In the genomic region with DNA sequence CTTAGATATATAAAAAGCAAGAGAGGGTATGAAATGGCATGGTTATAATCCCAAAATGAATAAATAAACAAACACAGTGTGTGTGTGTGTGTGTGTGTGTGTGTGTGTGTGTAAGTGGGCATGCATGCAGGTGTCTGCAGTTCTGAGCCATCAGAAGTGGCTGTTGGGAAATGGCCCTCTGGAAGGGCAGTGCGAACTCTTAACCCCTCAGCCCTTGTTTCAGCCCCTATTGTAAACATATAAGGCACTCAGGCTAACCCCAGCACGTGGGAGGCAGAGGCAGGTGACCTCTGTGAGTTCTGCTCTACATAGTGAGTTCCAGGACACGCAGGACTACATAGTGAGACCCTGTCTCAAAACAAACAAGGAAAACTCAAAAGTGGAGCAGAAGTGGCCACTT, we compare ENCODE assay signal across 19 mouse cellular contexts. TPM values are rescaled to one million over a fixed set of nuclear protein-coding genes. Genes with fewer than 3 reads are reported as not detected.
DNase-seq lines count a peak whose midpoint lies in the region; ATAC-seq and TF ChIP-seq lines count a peak whose summit lies in the region.
"Had no signal": no experiment of that assay in that cellular context is flagged by ENCODE, and none has a peak within 500 bp of the region (broad histone marks: within the 10 kb centered on the region; RNA-seq: fewer than 3 reads in every experiment).

No protein-coding gene starts in this region.

- intact Hi-C loops in heart, adult 2 months (cut with DNase I), result no loop called here

- no peaks in the 10 kb centered on the region for H3K9me3 ChIP-seq in hindbrain, embryonic 14.5 days (ENCODE audit: control insufficient read depth, low read length)
- no peaks in the 10 kb centered on the region for H3K9me3 ChIP-seq in midbrain, embryonic 12.5 days
- no peaks in the 10 kb centered on the region for H3K9me3 ChIP-seq in kidney, embryonic 15.5 days (replicated peaks)
- H3K9me3 ChIP-seq: limb, embryonic 10.5 days had no signal

- TF ChIP-seq EP300 in heart, adult 2 months (IDR thresholded peaks at IDR 0.05; ENCODE audit: insufficient read depth, low read depth, low read length), result no peak

- peak overlapping the region; percentile 70; the same call in 1 of the 2 replicates for H3K27ac ChIP-seq in hindbrain, embryonic 14.5 days
- H3K27ac ChIP-seq in midbrain, embryonic 12.5 days (replicated peaks), result 0 out of 2 replicates have a peak overlapping the region, but pooled peaks have one; percentile 69
- H3K27ac ChIP-seq in small intestine, adult 2 months (ENCODE audit: insufficient read depth, low read depth, low read length), result peak overlapping the region; percentile 75; the same call in 1 of the 2 replicates
- H3K27ac ChIP-seq in heart, adult 2 months, result no peak overlapping the region
- no peak overlapping the region for H3K27ac ChIP-seq in kidney, embryonic 15.5 days
- H3K27ac ChIP-seq: gastrocnemius, adult 2 months; limb, embryonic 10.5 days; liver, embryonic 14.5 days had no signal

- peaks cover 21% of the 10 kb centered on the region for H3K36me3 ChIP-seq in hindbrain, embryonic 14.5 days (replicated peaks; ENCODE audit: control insufficient read depth, insufficient read depth)
- H3K36me3 ChIP-seq in midbrain, embryonic 12.5 days, result peaks cover 19% of the 10 kb centered on the region
- no peaks in the 10 kb centered on the region for H3K36me3 ChIP-seq in small intestine, adult 2 months (ENCODE audit: control insufficient read depth, insufficient read depth, low read length)
- H3K36me3 ChIP-seq in heart, adult 2 months (ENCODE audit: control insufficient read depth, insufficient read depth, low read length), result no peaks in the 10 kb centered on the region
- no peaks in the 10 kb centered on the region for H3K36me3 ChIP-seq in kidney, embryonic 15.5 days

- no peak for TF ChIP-seq CTCF in small intestine, adult 2 months (IDR thresholded peaks at IDR 0.05; ENCODE audit: extremely low read depth, insufficient read length, insufficient replicate concordance, low read depth, low read length)
- no peak for TF ChIP-seq CTCF in heart, adult 2 months (IDR thresholded peaks at IDR 0.05)

- no peaks in the 10 kb centered on the region for H3K4me1 ChIP-seq in hindbrain, embryonic 14.5 days (replicated peaks; ENCODE audit: control insufficient read depth, insufficient read depth, low read length)
- peaks cover 17% of the 10 kb centered on the region; the same call in 1 of the 2 replicates for H3K4me1 ChIP-seq in midbrain, embryonic 12.5 days
- peaks cover 12% of the 10 kb centered on the region for H3K4me1 ChIP-seq in small intestine, adult 2 months (ENCODE audit: control insufficient read depth, insufficient read depth, insufficient read length, low read length)
- no peaks in the 10 kb centered on the region for H3K4me1 ChIP-seq in heart, adult 2 months (ENCODE audit: control insufficient read depth, insufficient read depth, low read length)
- peaks cover 8% of the 10 kb centered on the region for H3K4me1 ChIP-seq in kidney, embryonic 15.5 days

- H3K4me2 ChIP-seq in hindbrain, embryonic 14.5 days (replicated peaks), result no peak overlapping the region
- no peak overlapping the region for H3K4me2 ChIP-seq in midbrain, embryonic 12.5 days (replicated peaks)
- no peak overlapping the region for H3K4me2 ChIP-seq in kidney, embryonic 15.5 days
- H3K4me2 ChIP-seq: heart, embryonic 11.5 days had no signal

- H3K27me3 ChIP-seq in hindbrain, embryonic 14.5 days (ENCODE audit: control insufficient read depth, insufficient read depth, low read length), result no peaks in the 10 kb centered on the region
- H3K27me3 ChIP-seq in midbrain, embryonic 12.5 days, result 0 out of 2 replicates have a peak, but pooled peaks cover 5% of the 10 kb centered on the region
- H3K27me3 ChIP-seq in small intestine, adult 2 months (ENCODE audit: control insufficient read depth, insufficient read depth, low read length), result no peaks in the 10 kb centered on the region
- H3K27me3 ChIP-seq in heart, adult 2 months (ENCODE audit: control insufficient read depth, insufficient read depth, low read length), result no peaks in the 10 kb centered on the region
- no peaks in the 10 kb centered on the region for H3K27me3 ChIP-seq in kidney, embryonic 15.5 days

- H3K4me3 ChIP-seq in hindbrain, embryonic 14.5 days (replicated peaks; ENCODE audit: low read length), result no peak overlapping the region
- no peak overlapping the region for H3K4me3 ChIP-seq in midbrain, embryonic 12.5 days
- no peak overlapping the region for H3K4me3 ChIP-seq in small intestine, adult 2 months (ENCODE audit: low read depth, low read length)
- H3K4me3 ChIP-seq in heart, adult 2 months, result no peak overlapping the region
- no peak overlapping the region for H3K4me3 ChIP-seq in kidney, embryonic 15.5 days (replicated peaks)
- H3K4me3 ChIP-seq: gastrocnemius, adult 2 months; limb, embryonic 10.5 days had no signal

- peak; percentile 34 for DNase-seq in lung, postnatal 36 days
- no peak for DNase-seq in lung, postnatal 10 days
- no peak for DNase-seq in hindbrain, embryonic 14.5 days (ENCODE audit: low spot score)
- no peak for DNase-seq in heart, adult 2 months
- DNase-seq: adrenal gland, adult 2 months; cerebellum, adult 8-10 months; gastrocnemius, adult 2 months; heart, postnatal 10 days; kidney, adult 8-10 months; kidney, postnatal 36 days; right cerebral cortex, postnatal 25 days; thymus, adult 2 months had no signal

- TF ChIP-seq POLR2A in small intestine, adult 2 months (IDR thresholded peaks at IDR 0.05; ENCODE audit: low read depth, low read length), result no peak
- no peak for TF ChIP-seq POLR2A in heart, adult 2 months (IDR thresholded peaks at IDR 0.05; ENCODE audit: insufficient read depth, low read depth, low read length)

- ATAC-seq in hindbrain, embryonic 14.5 days (ENCODE audit: low FRiP score), result no peak
- no peak for ATAC-seq in midbrain, embryonic 12.5 days (ENCODE audit: low FRiP score, low read depth)
- no peak for ATAC-seq in kidney, embryonic 15.5 days (replicated peaks; ENCODE audit: low FRiP score)

- H3K79me2 ChIP-seq in heart, adult 2 months (replicated peaks; ENCODE audit: control insufficient read depth, insufficient read depth, low read length), result no peaks in the 10 kb centered on the region

- H3K9ac ChIP-seq in hindbrain, embryonic 14.5 days, result 0 out of 2 replicates have a peak overlapping the region, but pooled peaks have one; percentile 25
- no peak overlapping the region for H3K9ac ChIP-seq in midbrain, embryonic 12.5 days (replicated peaks)
- H3K9ac ChIP-seq in heart, adult 2 months (ENCODE audit: low read depth, low read length), result no peak overlapping the region
- no peak overlapping the region for H3K9ac ChIP-seq in kidney, embryonic 15.5 days
- H3K9ac ChIP-seq: liver, embryonic 14.5 days had no signal

- WGBS in hindbrain, embryonic 14.5 days, result 59% methylated on average over 3 of the region's 3 CpGs
- WGBS in midbrain, embryonic 12.5 days, result 63% methylated on average over 3 of the region's 3 CpGs
- WGBS in small intestine, adult 2 months, result 66% methylated on average over 3 of the region's 3 CpGs
- WGBS in heart, adult 2 months, result 71% methylated on average over 3 of the region's 3 CpGs
- WGBS in kidney, embryonic 15.5 days, result 35% methylated on average over 3 of the region's 3 CpGs

RNA-seq across cellular contexts. Expression of gene Shd, which starts 7.0 kb away (rescaled TPM):
- polyA plus RNA-seq in hindbrain, embryonic 14.5 days (2014; fragmentation: Nextera tagmentation; extraction: Ambion mirVana), result 149 and 167 TPM in 2 replicates
- 123 and 131 TPM in 2 replicates for polyA plus RNA-seq in midbrain, embryonic 12.5 days (2016; fragmentation: Nextera tagmentation; extraction: Ambion mirVana)
- 1.1 and 3.4 TPM in 2 replicates for polyA plus RNA-seq in small intestine, adult 2 months (2012; rRNA removed)
- total RNA-seq in heart, adult 2 months (2021), result under 1 TPM; 0.63 to 0.64 TPM
- 1.9 TPM in 2 replicates for polyA plus RNA-seq in heart, adult 2 months (2012; rRNA removed)
- polyA plus RNA-seq in kidney, embryonic 15.5 days (2015; fragmentation: Nextera tagmentation; extraction: Ambion mirVana), result 28.8 and 30.1 TPM in 2 replicates
- polyA plus RNA-seq: C2C12 had no signal

RNA-seq across cellular contexts. Expression of gene Fsd1, which starts 9.0 kb away (rescaled TPM):
- polyA plus RNA-seq in hindbrain, embryonic 14.5 days (2014; fragmentation: Nextera tagmentation; extraction: Ambion mirVana), result 167 and 175 TPM in 2 replicates
- 89.8 and 98.3 TPM in 2 replicates for polyA plus RNA-seq in midbrain, embryonic 12.5 days (2016; fragmentation: Nextera tagmentation; extraction: Ambion mirVana)
- 0.83 and 3.2 TPM in 2 replicates for polyA plus RNA-seq in small intestine, adult 2 months (2012; rRNA removed)
- under 1 TPM; 0.50 to 0.61 TPM for total RNA-seq in heart, adult 2 months (2021)
- 0.35 and 0.76 TPM in 2 replicates for polyA plus RNA-seq in heart, adult 2 months (2012; rRNA removed)
- polyA plus RNA-seq in kidney, embryonic 15.5 days (2015; fragmentation: Nextera tagmentation; extraction: Ambion mirVana), result 19.7 and 21.7 TPM in 2 replicates
- total RNA-seq: gastrocnemius, adult 2 months had no signal

RNA-seq across cellular contexts. Expression of gene Yju2, which starts 18.4 kb away (rescaled TPM):
- 15.9 and 18.1 TPM in 2 replicates for polyA plus RNA-seq in hindbrain, embryonic 14.5 days (2014; fragmentation: Nextera tagmentation; extraction: Ambion mirVana)
- polyA plus RNA-seq in midbrain, embryonic 12.5 days (2016; fragmentation: Nextera tagmentation; extraction: Ambion mirVana), result 28.7 and 29.4 TPM in 2 replicates
- polyA plus RNA-seq in small intestine, adult 2 months (2012; rRNA removed), result 3.4 and 7.9 TPM in 2 replicates
- 1 to 10 TPM; 8.3 to 9.2 TPM for total RNA-seq in heart, adult 2 months (2021)
- 3.7 and 4.2 TPM in 2 replicates for polyA plus RNA-seq in heart, adult 2 months (2012; rRNA removed)
- polyA plus RNA-seq in kidney, embryonic 15.5 days (2015; fragmentation: Nextera tagmentation; extraction: Ambion mirVana), result 27.4 and 27.5 TPM in 2 replicates

RNA-seq across cellular contexts. Expression of gene Ebi3, which starts 24.9 kb away (rescaled TPM):
- polyA plus RNA-seq in hindbrain, embryonic 14.5 days (2014; fragmentation: Nextera tagmentation; extraction: Ambion mirVana), result 5.6 and 8.1 TPM in 2 replicates
- polyA plus RNA-seq in midbrain, embryonic 12.5 days (2016; fragmentation: Nextera tagmentation; extraction: Ambion mirVana), result 3.2 and 3.8 TPM in 2 replicates
- polyA plus RNA-seq in small intestine, adult 2 months (2012; rRNA removed), result 4.9 and 7.5 TPM in 2 replicates
- total RNA-seq in heart, adult 2 months (2021), result under 1 TPM; 0.34 to 0.91 TPM
- polyA plus RNA-seq in heart, adult 2 months (2012; rRNA removed), result 1.3 and 4.1 TPM in 2 replicates
- polyA plus RNA-seq in kidney, embryonic 15.5 days (2015; fragmentation: Nextera tagmentation; extraction: Ambion mirVana), result 1.8 and 2.4 TPM in 2 replicates
- polyA plus RNA-seq: C2C12 had no signal

RNA-seq across cellular contexts. Expression of gene Zfp119b, which starts 28.0 kb away (rescaled TPM):
- 9.4 and 10.5 TPM in 2 replicates for polyA plus RNA-seq in hindbrain, embryonic 14.5 days (2014; fragmentation: Nextera tagmentation; extraction: Ambion mirVana)
- polyA plus RNA-seq in midbrain, embryonic 12.5 days (2016; fragmentation: Nextera tagmentation; extraction: Ambion mirVana), result 6.1 and 6.3 TPM in 2 replicates
- polyA plus RNA-seq in small intestine, adult 2 months (2012; rRNA removed), result 0.09 TPM in 1 of 2 replicates, not detected in the other
- total RNA-seq in heart, adult 2 months (2021), result 1 to 10 TPM; 2.5 to 3.9 TPM
- 0.49 and 1.2 TPM in 2 replicates for polyA plus RNA-seq in heart, adult 2 months (2012; rRNA removed)
- polyA plus RNA-seq in kidney, embryonic 15.5 days (2015; fragmentation: Nextera tagmentation; extraction: Ambion mirVana), result 5.5 and 5.7 TPM in 2 replicates
- polyA plus RNA-seq: adrenal gland, adult 2 months had no signal

Comparison
In these comparisons a context has a peak if more than half of its experiments do, and no peak if none do; other contexts are left out.
1. H3K27ac ChIP-seq: peak in hindbrain, embryonic 14.5 days (single experiment), midbrain, embryonic 12.5 days (single experiment) and small intestine, adult 2 months (single experiment); none in heart, adult 2 months (single experiment) and kidney, embryonic 15.5 days (single experiment).